Mouse (Mus musculus) forebrain, embryonic 11.5 days (tissue): ENCODE measurements at regions not wholly inside any gene's neighbourhood (a gene's known extent, or its start where the extent isn't known, plus 50 kb on each side); places are given as distances from the start of the nearest gene placed in this dataset.

Experiments used
- ATAC-seq: fragments of 200-750 bp; cut with Nextera tagmentation; replicated peaks from 2 replicates; pipeline ENCODE4 v1.8.0; 2017; ENCODE audit warnings: moderate TSS enrichment; ENCODE audit not compliant: low FRiP score
- DNase-seq: peaks from one replicate; pipeline ENCODE4 v3.0.0-alpha.2; 2017; ENCODE audit warnings: low spot score
- H3K27ac ChIP-seq: fragments of 300-500 bp; sonication (generic); 2 replicates; pipeline ENCODE4 v1.5.1; 2014; ENCODE audit warnings: low read depth, low read length
- H3K27me3 ChIP-seq: fragments of 300-500 bp; sonication (generic); 2 replicates; pipeline ENCODE4 v1.6.1; 2014; ENCODE audit warnings: mild to moderate bottlenecking, low read length, mixed read lengths; ENCODE audit not compliant: control insufficient read depth, insufficient read depth
- H3K36me3 ChIP-seq: fragments of 300-500 bp; sonication (generic); 2 replicates; pipeline ENCODE4 v1.6.1; 2014; ENCODE audit warnings: mild to moderate bottlenecking, low read length, moderate library complexity, mixed read lengths; ENCODE audit not compliant: control insufficient read depth, insufficient read depth
- H3K4me1 ChIP-seq: fragments of 300-500 bp; sonication (generic); replicated peaks from 2 replicates; pipeline ENCODE4 v1.6.1; 2014; ENCODE audit warnings: low read length, mixed read lengths; ENCODE audit not compliant: control insufficient read depth, insufficient read depth
- H3K4me2 ChIP-seq: fragments of 300-500 bp; sonication (generic); 2 replicates; pipeline ENCODE4 v1.6.1; 2014; ENCODE audit warnings: low read depth, mild to moderate bottlenecking, low read length, moderate library complexity, mixed read lengths; ENCODE audit not compliant: severe bottlenecking
- H3K4me3 ChIP-seq: fragments of 300-500 bp; sonication (generic); 2 replicates; pipeline ENCODE4 v1.5.1; 2014; ENCODE audit warnings: low read depth, low read length
- H3K9ac ChIP-seq: fragments of 300-500 bp; sonication (generic); 2 replicates; pipeline ENCODE4 v1.6.1; 2014; ENCODE audit warnings: low read length
- H3K9me3 ChIP-seq: fragments of 300-500 bp; sonication (generic); 2 replicates; pipeline ENCODE4 v1.6.1; 2016; ENCODE audit warnings: low read length, mixed read lengths; ENCODE audit not compliant: control insufficient read depth
- WGBS: fragments of 180-500 bp; shearing (Covaris S2); extraction: QIAGEN DNeasy Blood & Tissue Kit; methylation state at CpG from one replicate; pipeline ENCODE4 v1.1.7; 2014; 5-methylcytosine and 5-hydroxymethylcytosine counted together

DNA sequence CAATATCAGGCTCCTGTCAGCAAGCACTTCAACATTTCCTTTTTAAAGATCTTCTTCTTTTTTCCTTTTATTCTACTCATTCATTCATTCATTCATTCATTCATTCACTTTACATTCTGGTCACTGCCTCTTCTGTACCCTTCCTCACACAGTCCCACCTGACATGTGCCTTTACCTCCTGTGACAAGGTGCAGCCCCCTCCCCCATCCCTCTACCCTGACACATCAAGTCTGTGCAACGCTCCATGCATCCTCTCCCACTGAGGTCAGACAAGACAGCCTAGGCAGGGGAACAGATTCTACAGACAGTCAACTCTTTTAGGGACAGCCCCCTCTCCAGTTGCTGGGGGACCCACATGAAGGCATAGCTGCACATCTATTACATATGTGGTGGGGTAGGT lies 380.5 kb downstream of the Tmem161b start:
- no peak for ATAC-seq
- DNase-seq, result no peak

DNA sequence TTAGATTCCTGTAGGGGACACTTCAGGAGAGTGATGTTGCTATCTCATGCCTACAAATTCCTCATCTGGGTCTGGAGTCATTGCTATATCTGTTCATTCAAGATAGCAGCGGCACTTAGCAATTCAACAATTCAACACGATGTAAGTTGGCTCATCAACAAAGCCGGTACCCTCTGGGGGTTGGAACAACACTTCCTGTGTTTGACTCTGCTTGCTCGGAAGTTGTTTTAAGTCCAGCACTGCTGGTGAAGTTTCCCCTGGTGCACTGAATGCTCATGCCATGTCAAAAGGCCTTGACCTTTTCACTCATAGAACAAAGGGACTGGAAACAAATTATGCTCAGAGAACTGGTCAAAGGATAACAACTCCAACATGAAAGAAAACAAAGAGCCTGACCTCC lies 390.4 kb downstream of the Tmem161b start:
- no peaks in the 10 kb centered on the region for H3K36me3 ChIP-seq
- 6% methylated on average over 4 of the region's 4 CpGs for WGBS
- H3K4me2 ChIP-seq, result no peak overlapping the region
- H3K4me3 ChIP-seq, result no peak overlapping the region
- H3K9ac ChIP-seq, result no peak overlapping the region
- H3K4me1 ChIP-seq, result peaks cover 3% of the 10 kb centered on the region; the same call in 1 of the 2 replicates
- no peak overlapping the region for H3K27ac ChIP-seq
- no peaks in the 10 kb centered on the region for H3K27me3 ChIP-seq
- DNase-seq (no peak), ATAC-seq (peak; percentile 37; the same call in 1 of the 2 replicates)
- H3K9me3 ChIP-seq, result no peaks in the 10 kb centered on the region

More for the DNA sequence above, 380.5 kb downstream of the Tmem161b start:
- H3K27ac ChIP-seq, result no peak overlapping the region
- H3K9me3 ChIP-seq, result peaks cover 2% of the 10 kb centered on the region; the same call in 1 of the 2 replicates
- no peak overlapping the region for H3K9ac ChIP-seq
- WGBS, result 71% methylated on average over 1 of the region's 1 CpGs
- H3K27me3 ChIP-seq, result no peaks in the 10 kb centered on the region
- H3K4me3 ChIP-seq, result no peak overlapping the region
- no peak overlapping the region for H3K4me2 ChIP-seq
- no peaks in the 10 kb centered on the region for H3K36me3 ChIP-seq
- no peaks in the 10 kb centered on the region for H3K4me1 ChIP-seq

DNA sequence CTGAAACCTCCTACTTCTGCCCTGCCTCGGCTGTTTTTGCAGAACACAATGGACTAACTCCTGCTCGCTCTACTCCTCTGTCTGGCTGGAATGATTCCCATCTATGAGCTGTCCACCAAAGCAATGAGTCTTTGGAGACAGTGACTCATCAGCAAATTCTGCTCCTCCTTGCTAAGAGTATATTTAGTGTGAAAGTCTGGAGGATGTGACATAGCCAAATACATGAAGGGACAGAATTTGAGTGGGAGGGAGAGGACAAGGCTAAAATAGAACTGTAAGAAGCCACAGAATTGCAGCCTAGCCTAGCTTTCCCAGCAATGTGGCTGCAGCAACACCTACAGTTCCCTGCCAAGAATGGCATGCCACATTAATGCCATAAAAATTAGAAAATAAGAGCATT lies 390.9 kb downstream of the Tmem161b start:
- Histone ChIP-seq H3K9ac (no peak overlapping the region), H3K36me3 (no peaks in the 10 kb centered on the region), H3K4me3 (no peak overlapping the region), H3K4me1 (peaks cover 3% of the 10 kb centered on the region; the same call in 1 of the 2 replicates), H3K27ac (no peak overlapping the region), H3K9me3 (no peaks in the 10 kb centered on the region), H3K27me3 (no peaks in the 10 kb centered on the region), H3K4me2 (no peak overlapping the region)
- no peak for DNase-seq
- WGBS, result 13% methylated on average over 2 of the region's 2 CpGs
- ATAC-seq, result peak; percentile 69; the same call in 1 of the 2 replicates

DNA sequence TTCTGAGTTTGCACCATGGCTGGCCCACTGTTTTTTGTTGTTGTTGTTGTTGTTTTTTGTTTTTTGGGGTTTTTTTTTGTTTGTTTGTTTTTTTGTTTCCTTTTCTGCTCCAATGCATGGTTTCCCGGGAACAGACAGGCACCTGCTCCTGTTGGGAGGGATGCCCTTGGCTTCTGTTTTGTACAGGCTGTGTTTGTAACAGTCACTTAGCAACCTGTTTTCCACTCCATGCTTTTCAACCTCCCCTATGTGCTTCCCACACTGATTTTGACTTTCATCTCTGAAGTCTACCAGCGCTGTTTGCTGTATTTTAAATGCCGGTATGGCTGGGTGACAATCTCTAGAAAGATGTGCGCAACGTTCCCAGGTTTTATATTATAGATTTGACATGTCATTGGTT lies 402.6 kb downstream of the Tmem161b start:
- WGBS, result 79% methylated on average over 5 of the region's 5 CpGs
- ATAC-seq, result no peak
- no peak for DNase-seq
- H3K4me3 ChIP-seq, result no peak overlapping the region
- no peak overlapping the region for H3K27ac ChIP-seq
- H3K4me1 ChIP-seq, result no peaks in the 10 kb centered on the region; the same call in 1 of the 2 replicates
- H3K9ac ChIP-seq, result no peak overlapping the region
- no peak overlapping the region for H3K4me2 ChIP-seq
- H3K27me3 ChIP-seq, result no peaks in the 10 kb centered on the region
- no peaks in the 10 kb centered on the region for H3K36me3 ChIP-seq
- H3K9me3 ChIP-seq, result no peaks in the 10 kb centered on the region

- H3K9ac ChIP-seq, result no peak overlapping the region
- ATAC-seq (no peak), DNase-seq (no peak)
- no peaks in the 10 kb centered on the region for H3K9me3 ChIP-seq
- no peak overlapping the region for H3K4me2 ChIP-seq
- H3K27ac ChIP-seq, result no peak overlapping the region
- no peaks in the 10 kb centered on the region for H3K27me3 ChIP-seq
- no peaks in the 10 kb centered on the region for H3K36me3 ChIP-seq
- no peaks in the 10 kb centered on the region; the same call in 1 of the 2 replicates for H3K4me1 ChIP-seq
- no peak overlapping the region for H3K4me3 ChIP-seq
- 12% methylated on average over 1 of the region's 1 CpGs for WGBS
These were observed 403.4 kb downstream of the Tmem161b start for GRCm38 (mm10) chr13:84625527-84625926.

DNA sequence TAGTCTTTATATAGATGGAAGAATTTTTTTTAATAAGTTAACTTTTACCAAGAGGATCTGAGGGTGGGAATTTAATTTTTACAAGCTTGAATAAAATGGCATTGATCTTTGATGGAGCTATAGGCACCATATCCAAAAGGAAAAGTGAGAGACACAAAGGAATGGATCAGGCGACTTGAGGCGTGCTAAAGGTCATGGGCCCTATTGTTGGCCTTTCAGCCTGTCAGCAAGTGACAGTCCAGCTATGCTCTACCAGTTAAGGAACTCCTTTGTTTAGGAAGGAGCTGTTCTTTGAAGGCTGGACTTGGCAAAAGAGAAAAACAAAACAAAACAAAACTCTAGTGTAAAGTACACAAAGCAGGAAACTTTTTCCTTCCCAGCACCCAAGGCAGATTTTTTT lies 403.8 kb downstream of the Tmem161b start:
- WGBS, result 20% methylated on average over 2 of the region's 2 CpGs
- H3K4me3 ChIP-seq, result no peak overlapping the region
- H3K27me3 ChIP-seq, result no peaks in the 10 kb centered on the region
- no peak for DNase-seq
- H3K9ac ChIP-seq, result no peak overlapping the region
- H3K4me1 ChIP-seq, result no peaks in the 10 kb centered on the region; the same call in 1 of the 2 replicates
- no peaks in the 10 kb centered on the region for H3K9me3 ChIP-seq
- no peak overlapping the region for H3K27ac ChIP-seq
- no peak overlapping the region for H3K4me2 ChIP-seq
- 0 out of 2 replicates have a peak, but pooled peaks have one; percentile 22 for ATAC-seq
- H3K36me3 ChIP-seq, result no peaks in the 10 kb centered on the region

GRCm38 (mm10) chr13:84626397-84626796 lies 404.3 kb downstream of the Tmem161b start:
- no peaks in the 10 kb centered on the region for H3K27me3 ChIP-seq
- H3K27ac ChIP-seq, result no peak overlapping the region
- H3K4me2 ChIP-seq, result no peak overlapping the region
- no peaks in the 10 kb centered on the region; the same call in 1 of the 2 replicates for H3K4me1 ChIP-seq
- no peak overlapping the region for H3K4me3 ChIP-seq
- WGBS, result 33% methylated on average over 1 of the region's 1 CpGs
- no peaks in the 10 kb centered on the region for H3K9me3 ChIP-seq
- no peak for DNase-seq
- no peaks in the 10 kb centered on the region for H3K36me3 ChIP-seq
- no peak overlapping the region for H3K9ac ChIP-seq
- no peak for ATAC-seq

DNA sequence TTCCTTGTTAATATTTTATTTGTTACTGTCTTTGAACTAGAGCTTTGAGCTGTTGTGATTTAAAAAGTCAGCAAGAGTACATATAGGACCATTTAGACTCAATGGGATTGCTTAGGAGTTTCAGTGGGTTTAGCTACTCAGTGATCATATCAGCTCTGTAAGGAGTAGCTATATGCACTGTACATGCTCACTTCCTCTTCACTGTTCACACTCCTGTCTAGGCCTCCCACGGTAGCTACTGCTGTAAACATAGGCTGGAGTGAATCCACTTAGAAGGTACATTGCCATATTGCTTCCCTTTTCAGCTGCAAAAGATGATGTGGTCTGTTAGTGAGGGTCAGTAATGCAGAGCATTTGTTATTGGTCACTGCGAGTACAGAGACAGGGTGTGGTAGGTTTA lies 408.6 kb downstream of the Tmem161b start:
- no peaks in the 10 kb centered on the region for H3K27me3 ChIP-seq
- no peak for DNase-seq

DNA sequence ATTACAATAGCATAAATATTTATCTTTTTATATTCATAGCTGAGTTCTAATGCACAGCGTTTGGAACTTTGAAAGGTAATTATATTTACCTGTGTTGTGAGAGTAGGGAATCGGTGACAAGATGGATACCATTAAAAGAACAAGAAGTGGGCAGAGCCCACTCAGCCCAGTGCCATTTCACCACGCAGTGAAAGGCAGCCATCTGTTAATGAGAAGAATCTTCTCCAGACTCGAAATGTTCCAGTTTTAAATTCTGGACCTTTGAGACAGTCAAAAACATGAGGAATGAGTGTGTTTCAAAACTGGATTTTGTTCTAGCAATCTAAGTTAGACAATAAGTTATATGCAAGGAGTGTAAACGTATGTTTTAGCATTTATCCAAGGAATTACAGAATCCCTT lies 410.4 kb downstream of the Tmem161b start:
- H3K4me1 ChIP-seq, result no peaks in the 10 kb centered on the region
- H3K4me2 ChIP-seq, result no peak overlapping the region
- no peaks in the 10 kb centered on the region for H3K9me3 ChIP-seq
- ATAC-seq, result no peak
- H3K36me3 ChIP-seq, result no peaks in the 10 kb centered on the region
- no peaks in the 10 kb centered on the region for H3K27me3 ChIP-seq
- no peak overlapping the region for H3K4me3 ChIP-seq
- no peak for DNase-seq
- no peak overlapping the region for H3K9ac ChIP-seq
- H3K27ac ChIP-seq, result no peak overlapping the region
- 82% methylated on average over 5 of the region's 5 CpGs for WGBS

More for the DNA sequence above, 408.6 kb downstream of the Tmem161b start:
- H3K4me2 ChIP-seq, result no peak overlapping the region
- no peak overlapping the region for H3K4me3 ChIP-seq
- ATAC-seq, result no peak
- H3K9ac ChIP-seq, result no peak overlapping the region
- H3K9me3 ChIP-seq, result no peaks in the 10 kb centered on the region
- no peaks in the 10 kb centered on the region; the same call in 1 of the 2 replicates for H3K4me1 ChIP-seq
- H3K27ac ChIP-seq, result no peak overlapping the region
- WGBS, result 84% methylated on average over 2 of the region's 2 CpGs
- H3K36me3 ChIP-seq, result no peaks in the 10 kb centered on the region
